Comparison of ENCODE assay signal across 9 mouse cellular contexts in genomic region chr10:43022190-43022761, GRCm38 (mm10).
DNase-seq lines count a peak whose midpoint lies in the region; ATAC-seq and TF ChIP-seq lines count a peak whose summit lies in the region.
"Had no signal": no experiment of that assay in that cellular context is flagged by ENCODE, and none has a peak within 500 bp of the region (broad histone marks: within the 10 kb centered on the region; RNA-seq: fewer than 3 reads in every experiment).

No protein-coding gene starts in this region.

- H3K27me3 ChIP-seq in heart, embryonic 10.5 days (ENCODE audit: insufficient read depth, poor library complexity, severe bottlenecking) = peaks cover 83% of the 10 kb centered on the region
- H3K27me3 ChIP-seq in cerebellum, adult 2 months (ENCODE audit: control insufficient read depth, insufficient read depth, low read length) = no peaks in the 10 kb centered on the region
- peaks cover 68% of the 10 kb centered on the region for H3K27me3 ChIP-seq in hindbrain, embryonic 10.5 days (ENCODE audit: insufficient read depth, poor library complexity, severe bottlenecking)
- H3K27me3 ChIP-seq in midbrain, embryonic 13.5 days = peaks cover 32% of the 10 kb centered on the region

- H3K4me1 ChIP-seq in heart, embryonic 10.5 days = peaks cover 19% of the 10 kb centered on the region
- no peaks in the 10 kb centered on the region for H3K4me1 ChIP-seq in cerebellum, adult 2 months (ENCODE audit: control insufficient read depth, insufficient read depth, low read length)
- peaks cover 35% of the 10 kb centered on the region for H3K4me1 ChIP-seq in hindbrain, embryonic 10.5 days (replicated peaks)
- peaks cover 29% of the 10 kb centered on the region for H3K4me1 ChIP-seq in midbrain, embryonic 13.5 days (replicated peaks)

- 4% methylated on average over 29 of the region's 29 CpGs for WGBS in heart, embryonic 10.5 days
- 28% methylated on average over 29 of the region's 29 CpGs for WGBS in cerebellum, adult 2 months
- 2% methylated on average over 29 of the region's 29 CpGs for WGBS in hindbrain, embryonic 10.5 days
- 1% methylated on average over 29 of the region's 29 CpGs for WGBS in midbrain, embryonic 13.5 days

- peak overlapping the region; percentile 93 for H3K4me2 ChIP-seq in midbrain, embryonic 13.5 days (replicated peaks)

- peak overlapping the region; percentile 74 for H3K4me3 ChIP-seq in heart, embryonic 10.5 days
- H3K4me3 ChIP-seq in cerebellum, adult 2 months (replicated peaks; ENCODE audit: insufficient read depth, low read depth, low read length) = no peak overlapping the region
- H3K4me3 ChIP-seq in hindbrain, embryonic 10.5 days = peak overlapping the region; percentile 59
- peak overlapping the region; percentile 48 for H3K4me3 ChIP-seq in midbrain, embryonic 13.5 days (replicated peaks)

- TF ChIP-seq POLR2A in cerebellum, adult 2 months (IDR thresholded peaks at IDR 0.05; ENCODE audit: borderline replicate concordance, insufficient read depth, low read length) = no peak

- peak; percentile 53 for ATAC-seq in midbrain, embryonic 13.5 days
- no peak for ATAC-seq in activated CD4-positive, CD25-positive, alpha-beta regulatory T cell, adult 4 months

- intact Hi-C loops in heart, postnatal 14 days (cut with DNase I) = no loop called here

- DNase-seq in heart, embryonic 10.5 days (ENCODE audit: low spot score) = no peak
- DNase-seq in heart, adult 9 months (ENCODE audit: low spot score in 2 of 2) = no peak
- peak; percentile 26 to 29 for DNase-seq in cerebellum, adult 2 months
- peak; percentile 45 for DNase-seq in hindbrain, embryonic 10.5 days (ENCODE audit: low spot score)
- no peak for DNase-seq in left cerebral cortex, adult 18-20 months (ENCODE audit: low spot score in 2 of 2)
- no peak for DNase-seq in heart, postnatal 14 days

- no peak for TF ChIP-seq CTCF in cerebellum, adult 2 months (IDR thresholded peaks at IDR 0.05; ENCODE audit: borderline replicate concordance, insufficient read depth, low read depth, low read length)

- H3K36me3 ChIP-seq in heart, embryonic 10.5 days = no peaks in the 10 kb centered on the region
- peaks cover 9% of the 10 kb centered on the region for H3K36me3 ChIP-seq in hindbrain, embryonic 10.5 days
- H3K36me3 ChIP-seq in midbrain, embryonic 13.5 days = no peaks in the 10 kb centered on the region

- no peaks in the 10 kb centered on the region for H3K9me3 ChIP-seq in heart, embryonic 10.5 days
- no peaks in the 10 kb centered on the region for H3K9me3 ChIP-seq in hindbrain, embryonic 10.5 days
- no peaks in the 10 kb centered on the region for H3K9me3 ChIP-seq in midbrain, embryonic 13.5 days

- H3K27ac ChIP-seq in heart, embryonic 10.5 days = 0 out of 2 replicates have a peak overlapping the region, but pooled peaks have one; percentile 79
- H3K27ac ChIP-seq in cerebellum, adult 2 months (ENCODE audit: insufficient read depth, low read length) = no peak overlapping the region
- peak overlapping the region; percentile 73 for H3K27ac ChIP-seq in hindbrain, embryonic 10.5 days
- H3K27ac ChIP-seq in midbrain, embryonic 13.5 days = no peak overlapping the region
- H3K27ac ChIP-seq: macrophage had no signal

- peak overlapping the region; percentile 72 for H3K9ac ChIP-seq in midbrain, embryonic 13.5 days (replicated peaks)

Comparison
In these comparisons a context has a peak if more than half of its experiments do, and no peak if none do; other contexts are left out.
1. DNase-seq: peak in cerebellum, adult 2 months (2 of 2) and hindbrain, embryonic 10.5 days (single experiment); none in heart, embryonic 10.5 days (single experiment), heart, adult 9 months (0 of 2), left cerebral cortex, adult 18-20 months (0 of 2) and heart, postnatal 14 days (0 of 2).
2. H3K27ac ChIP-seq: peak in heart, embryonic 10.5 days (single experiment) and hindbrain, embryonic 10.5 days (single experiment); none in cerebellum, adult 2 months (single experiment) and midbrain, embryonic 13.5 days (single experiment).